Mouse (Mus musculus): ENCODE data around the gene Cyp27a1.

DNA sequence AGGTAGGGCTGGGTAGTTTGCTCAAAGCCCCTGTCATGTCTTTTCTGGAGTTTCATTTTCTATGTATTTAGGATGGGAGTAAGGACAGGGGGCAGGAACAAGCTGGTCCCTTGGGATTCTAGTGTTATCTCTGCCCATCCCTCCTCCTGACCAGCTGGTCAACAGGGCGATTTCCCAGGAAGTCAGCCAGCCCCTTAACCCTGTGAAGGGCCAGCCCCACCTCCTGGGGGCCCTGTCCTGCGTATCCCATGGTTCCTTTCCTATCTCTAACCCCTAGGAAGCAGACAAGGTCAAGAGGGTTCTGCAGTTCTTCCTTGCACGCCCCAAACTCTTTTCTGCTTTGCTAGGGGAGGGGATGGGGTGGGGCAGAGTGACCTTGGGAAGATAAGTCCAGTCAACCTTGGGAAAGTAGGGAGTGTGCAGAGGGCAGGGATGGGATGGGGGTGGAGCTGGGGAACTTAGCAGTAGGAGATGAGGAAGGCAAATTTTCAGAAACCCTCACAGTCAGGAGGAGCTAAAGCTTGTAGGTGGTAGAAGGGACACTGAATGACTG is 65.6 kb downstream of the Cyp27a1 start:
- no peak for TF ChIP-seq CTCF (IDR thresholded peaks at IDR 0.05; ENCODE audit: borderline replicate concordance, control insufficient read depth, extremely low read depth, insufficient read depth, low read length, poor library complexity)
- TF ChIP-seq POLR2A (IDR thresholded peaks at IDR 0.05; ENCODE audit: control insufficient read depth, extremely low read depth, insufficient read depth, low read length, poor library complexity): no peak
